Mouse (Mus musculus): ENCODE results near the gene Znhit6.

DNA sequence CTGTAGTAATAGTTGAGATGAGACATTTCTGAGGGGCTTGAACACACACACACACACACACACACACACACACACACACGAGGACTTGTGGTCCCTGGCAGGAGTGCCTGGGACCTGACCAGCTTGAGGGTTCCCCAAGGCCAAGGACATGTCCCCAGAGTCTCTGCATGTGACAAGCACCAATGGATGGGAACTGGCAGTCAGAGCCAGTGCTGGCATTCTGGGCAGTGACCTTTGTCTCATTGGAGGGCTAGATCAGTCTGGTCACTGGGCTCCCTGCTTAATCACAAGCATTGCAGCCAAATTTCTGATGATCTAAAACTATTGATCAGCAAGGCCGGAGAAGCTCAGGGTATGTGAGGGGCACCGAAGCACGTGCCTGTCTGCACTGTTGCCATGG is 48.8 kb downstream of the Znhit6 start:
- no peak for TF ChIP-seq POLR2A (IDR thresholded peaks at IDR 0.05; ENCODE audit: insufficient read length, low read depth)
- no peak for TF ChIP-seq SRF (IDR thresholded peaks at IDR 0.05; ENCODE audit: control insufficient read depth, insufficient read length, low read depth)
- no peak for TF ChIP-seq CEBPB (IDR thresholded peaks at IDR 0.05; ENCODE audit: insufficient read depth, poor library complexity, severe bottlenecking)
- no peak for TF ChIP-seq USF1 (IDR thresholded peaks at IDR 0.05; ENCODE audit: low read depth)
- no peak for TF ChIP-seq TCF12 (IDR thresholded peaks at IDR 0.05; ENCODE audit: insufficient read depth, poor library complexity, severe bottlenecking)
- no peak for TF ChIP-seq MAX (IDR thresholded peaks at IDR 0.05; ENCODE audit: low read depth)
- TF ChIP-seq MYOG (IDR thresholded peaks at IDR 0.05; ENCODE audit: control insufficient read depth in 1 of 3, insufficient read depth in 1 of 3, insufficient read length in 2 of 3, low read depth in 2 of 3): no peak
- TF ChIP-seq POLR2AphosphoS2 (IDR thresholded peaks at IDR 0.05; ENCODE audit: insufficient read length, low read depth): no peak
- no peak for TF ChIP-seq MYOD1 (IDR thresholded peaks at IDR 0.05; ENCODE audit: control insufficient read depth in 1 of 3, insufficient read length in 2 of 3, low read depth in 2 of 3)
- no peak for TF ChIP-seq E2F4 (IDR thresholded peaks at IDR 0.05; ENCODE audit: insufficient read depth)
- TF ChIP-seq REST (IDR thresholded peaks at IDR 0.05; ENCODE audit: insufficient read depth, insufficient read length): no peak
- TF ChIP-seq TCF3 (IDR thresholded peaks at IDR 0.05; ENCODE audit: insufficient read length, low read depth): no peak
